In genomic region chr8:104367398-104367797, GRCm38 (mm10) we compare ENCODE assay signal across 22 mouse cellular contexts. TPM values are rescaled to one million over a fixed set of nuclear protein-coding genes. Genes with fewer than 3 reads are reported as not detected.
DNase-seq lines count a peak whose midpoint lies in the region; ATAC-seq and TF ChIP-seq lines count a peak whose summit lies in the region.
"Had no signal": no experiment of that assay in that cellular context is flagged by ENCODE, and none has a peak within 500 bp of the region (broad histone marks: within the 10 kb centered on the region; RNA-seq: fewer than 3 reads in every experiment).

No protein-coding gene starts in this region.

- no peak overlapping the region for H3K4me3 ChIP-seq in neural tube, embryonic 12.5 days
- H3K4me3 ChIP-seq in forebrain, postnatal 0 days (ENCODE audit: low read depth, low read length), result no peak overlapping the region
- H3K4me3 ChIP-seq in midbrain, embryonic 16.5 days (ENCODE audit: low read depth, low read length), result no peak overlapping the region
- H3K4me3 ChIP-seq: heart, embryonic 10.5 days; limb, embryonic 13.5 days had no signal

- H3K4me2 ChIP-seq in neural tube, embryonic 12.5 days (replicated peaks), result no peak overlapping the region
- no peak overlapping the region for H3K4me2 ChIP-seq in forebrain, postnatal 0 days (ENCODE audit: low read depth)
- H3K4me2 ChIP-seq in midbrain, embryonic 16.5 days (ENCODE audit: low read length), result no peak overlapping the region
- H3K4me2 ChIP-seq: limb, embryonic 13.5 days had no signal

- no peaks in the 10 kb centered on the region for H3K27me3 ChIP-seq in neural tube, embryonic 12.5 days (replicated peaks)
- no peaks in the 10 kb centered on the region for H3K27me3 ChIP-seq in forebrain, postnatal 0 days (ENCODE audit: insufficient read depth, low read length)
- no peaks in the 10 kb centered on the region for H3K27me3 ChIP-seq in midbrain, embryonic 16.5 days (ENCODE audit: control insufficient read depth, insufficient read depth, low read depth, low read length)
- H3K27me3 ChIP-seq: limb, embryonic 13.5 days had no signal

- ATAC-seq in neural tube, embryonic 12.5 days (ENCODE audit: low FRiP score, low read depth), result peak; percentile 67
- ATAC-seq in forebrain, postnatal 0 days, result peak; percentile 66
- no peak for ATAC-seq in midbrain, embryonic 16.5 days
- ATAC-seq in megakaryocyte, adult 5-6 weeks (ENCODE audit: poor library complexity, severe bottlenecking), result no peak

- no peaks in the 10 kb centered on the region for H3K9me3 ChIP-seq in neural tube, embryonic 12.5 days
- H3K9me3 ChIP-seq in forebrain, postnatal 0 days (ENCODE audit: low read length), result no peaks in the 10 kb centered on the region
- no peaks in the 10 kb centered on the region for H3K9me3 ChIP-seq in midbrain, embryonic 16.5 days (replicated peaks; ENCODE audit: control insufficient read depth, low read length, poor library complexity, severe bottlenecking)
- H3K9me3 ChIP-seq: heart, embryonic 10.5 days; limb, embryonic 13.5 days had no signal

- no peak for DNase-seq in neural tube, embryonic 10.5 days (ENCODE audit: extremely low spot score, low spot score)
- DNase-seq in forebrain, postnatal 0 days, result no peak
- no peak for DNase-seq in thymus, postnatal 0 days (ENCODE audit: low spot score)
- DNase-seq in heart, adult 11 months, result no peak
- DNase-seq: cerebellum, adult 11 months; cerebellum, postnatal 25 days; gastrocnemius, postnatal 36 days; heart, postnatal 10 days; kidney, adult 9 months; kidney, postnatal 36 days; lung, postnatal 10 days had no signal

- H3K4me1 ChIP-seq in neural tube, embryonic 12.5 days, result peaks cover 16% of the 10 kb centered on the region; the same call in 1 of the 2 replicates
- H3K4me1 ChIP-seq in forebrain, postnatal 0 days (ENCODE audit: insufficient read depth), result 0 out of 2 replicates have a peak, but pooled peaks cover 10% of the 10 kb centered on the region
- H3K4me1 ChIP-seq in midbrain, embryonic 16.5 days (ENCODE audit: control insufficient read depth, insufficient read depth, low read length), result peaks cover 10% of the 10 kb centered on the region

- no peaks in the 10 kb centered on the region for H3K36me3 ChIP-seq in neural tube, embryonic 12.5 days
- no peaks in the 10 kb centered on the region for H3K36me3 ChIP-seq in forebrain, postnatal 0 days (ENCODE audit: insufficient read depth)
- H3K36me3 ChIP-seq in midbrain, embryonic 16.5 days (ENCODE audit: control insufficient read depth, insufficient read depth, low read length), result no peaks in the 10 kb centered on the region

- no peak overlapping the region for H3K9ac ChIP-seq in neural tube, embryonic 12.5 days
- no peak overlapping the region for H3K9ac ChIP-seq in forebrain, postnatal 0 days
- H3K9ac ChIP-seq in midbrain, embryonic 16.5 days (ENCODE audit: low read depth, low read length), result peak overlapping the region; percentile 45; the same call in 1 of the 2 replicates
- H3K9ac ChIP-seq: limb, embryonic 13.5 days; liver, embryonic 14.5 days had no signal

- 29% methylated on average over 5 of the region's 5 CpGs for WGBS in neural tube, embryonic 12.5 days
- WGBS in forebrain, postnatal 0 days, result 12% methylated on average over 5 of the region's 5 CpGs
- 36% methylated on average over 5 of the region's 5 CpGs for WGBS in midbrain, embryonic 16.5 days

- no peak overlapping the region for H3K27ac ChIP-seq in neural tube, embryonic 12.5 days
- no peak overlapping the region for H3K27ac ChIP-seq in forebrain, postnatal 0 days (ENCODE audit: low read depth, low read length)
- H3K27ac ChIP-seq in midbrain, embryonic 16.5 days (ENCODE audit: low read length), result no peak overlapping the region
- H3K27ac ChIP-seq: heart, embryonic 10.5 days; limb, embryonic 13.5 days; liver, embryonic 14.5 days had no signal

- no peak for TF ChIP-seq CTCF in forebrain, postnatal 0 days (IDR thresholded peaks at IDR 0.05; ENCODE audit: low read depth)

RNA-seq across cellular contexts. Expression of gene Cmtm3, which starts 28.2 kb away (rescaled TPM):
- polyA plus RNA-seq in neural tube, embryonic 12.5 days (2016; fragmentation: Nextera tagmentation; extraction: Ambion mirVana), result 73.6 and 76.8 TPM in 2 replicates
- 18.4 and 22.0 TPM in 2 replicates for total RNA-seq in forebrain, postnatal 0 days (2014; rRNA removed)
- polyA plus RNA-seq in forebrain, postnatal 0 days (2015; fragmentation: Nextera tagmentation; extraction: Ambion mirVana), result 33.0 and 34.4 TPM in 2 replicates
- polyA plus RNA-seq in midbrain, embryonic 16.5 days (2015; fragmentation: Nextera tagmentation; extraction: Ambion mirVana), result 33.7 and 37.0 TPM in 2 replicates
- polyA plus RNA-seq in thymus, postnatal 0 days (2015; fragmentation: Nextera tagmentation; extraction: Ambion mirVana), result 31.5 and 32.3 TPM in 2 replicates
- 84.1 and 85.6 TPM in 2 replicates for total RNA-seq in megakaryocyte, adult 5-6 weeks (2015)
- 48.5 and 50.4 TPM in 2 replicates for total RNA-seq in megakaryocyte, adult 5-6 weeks (2017)

RNA-seq across cellular contexts. Expression of gene Cmtm4, which starts 28.2 kb away (rescaled TPM):
- 2.3 and 2.7 TPM in 2 replicates for polyA plus RNA-seq in neural tube, embryonic 12.5 days (2016; fragmentation: Nextera tagmentation; extraction: Ambion mirVana)
- total RNA-seq in forebrain, postnatal 0 days (2014; rRNA removed), result 32.9 and 35.1 TPM in 2 replicates
- polyA plus RNA-seq in forebrain, postnatal 0 days (2015; fragmentation: Nextera tagmentation; extraction: Ambion mirVana), result 2.0 and 2.3 TPM in 2 replicates
- polyA plus RNA-seq in midbrain, embryonic 16.5 days (2015; fragmentation: Nextera tagmentation; extraction: Ambion mirVana), result 2.7 TPM in 2 replicates
- polyA plus RNA-seq in thymus, postnatal 0 days (2015; fragmentation: Nextera tagmentation; extraction: Ambion mirVana), result 0.73 and 0.86 TPM in 2 replicates
- total RNA-seq in megakaryocyte, adult 5-6 weeks (2015), result 0.59 and 1.1 TPM in 2 replicates
- 1.6 and 1.7 TPM in 2 replicates for total RNA-seq in megakaryocyte, adult 5-6 weeks (2017)

RNA-seq across cellular contexts. Expression of gene Cmtm2b, which starts 45.4 kb away (rescaled TPM):
- polyA plus RNA-seq in neural tube, embryonic 12.5 days (2016; fragmentation: Nextera tagmentation; extraction: Ambion mirVana), result not detected in 2 replicates
- total RNA-seq in forebrain, postnatal 0 days (2014; rRNA removed), result 0.38 TPM in 1 of 2 replicates, not detected in the other
- polyA plus RNA-seq in forebrain, postnatal 0 days (2015; fragmentation: Nextera tagmentation; extraction: Ambion mirVana), result not detected in 2 replicates
- not detected in 2 replicates for polyA plus RNA-seq in midbrain, embryonic 16.5 days (2015; fragmentation: Nextera tagmentation; extraction: Ambion mirVana)
- polyA plus RNA-seq in thymus, postnatal 0 days (2015; fragmentation: Nextera tagmentation; extraction: Ambion mirVana), result not detected in 2 replicates
- not detected in 2 replicates for total RNA-seq in megakaryocyte, adult 5-6 weeks (2015)
- not detected in 2 replicates for total RNA-seq in megakaryocyte, adult 5-6 weeks (2017)
- total RNA-seq: gastrocnemius, postnatal 36 days; heart, postnatal 10 days; layer of hippocampus, postnatal 10 days; left cerebral cortex, postnatal 10 days; megakaryocyte-erythroid progenitor cell, adult 5-6 weeks had no signal
- polyA plus RNA-seq: heart, embryonic 10.5 days; intestine, embryonic 14.5 days; limb, embryonic 13.5 days; liver, embryonic 14.5 days had no signal

RNA-seq across cellular contexts. Expression of gene Gm11020, which starts 46.0 kb away (rescaled TPM):
- polyA plus RNA-seq in neural tube, embryonic 12.5 days (2016; fragmentation: Nextera tagmentation; extraction: Ambion mirVana), result not detected in 2 replicates
- not detected in 2 replicates for total RNA-seq in forebrain, postnatal 0 days (2014; rRNA removed)
- not detected in 2 replicates for polyA plus RNA-seq in forebrain, postnatal 0 days (2015; fragmentation: Nextera tagmentation; extraction: Ambion mirVana)
- not detected in 2 replicates for polyA plus RNA-seq in midbrain, embryonic 16.5 days (2015; fragmentation: Nextera tagmentation; extraction: Ambion mirVana)
- polyA plus RNA-seq in thymus, postnatal 0 days (2015; fragmentation: Nextera tagmentation; extraction: Ambion mirVana), result not detected in 2 replicates
- not detected in 2 replicates for total RNA-seq in megakaryocyte, adult 5-6 weeks (2015)
- total RNA-seq in megakaryocyte, adult 5-6 weeks (2017), result not detected in 2 replicates
- total RNA-seq: adrenal gland, adult 18-20 months; gastrocnemius, postnatal 36 days; heart, postnatal 10 days; layer of hippocampus, postnatal 10 days; left cerebral cortex, postnatal 10 days; megakaryocyte-erythroid progenitor cell, adult 5-6 weeks had no signal
- polyA plus RNA-seq: heart, embryonic 10.5 days; intestine, embryonic 14.5 days; limb, embryonic 13.5 days; liver, embryonic 14.5 days had no signal

RNA-seq across cellular contexts. Expression of gene Cmtm1, which starts 57.5 kb away (rescaled TPM):
- polyA plus RNA-seq in neural tube, embryonic 12.5 days (2016; fragmentation: Nextera tagmentation; extraction: Ambion mirVana), result not detected in 2 replicates
- total RNA-seq in forebrain, postnatal 0 days (2014; rRNA removed), result 0.62 TPM in 1 of 2 replicates, not detected in the other
- not detected in 2 replicates for polyA plus RNA-seq in forebrain, postnatal 0 days (2015; fragmentation: Nextera tagmentation; extraction: Ambion mirVana)
- not detected in 2 replicates for polyA plus RNA-seq in midbrain, embryonic 16.5 days (2015; fragmentation: Nextera tagmentation; extraction: Ambion mirVana)
- not detected in 2 replicates for polyA plus RNA-seq in thymus, postnatal 0 days (2015; fragmentation: Nextera tagmentation; extraction: Ambion mirVana)
- total RNA-seq in megakaryocyte, adult 5-6 weeks (2015), result not detected in 2 replicates
- total RNA-seq in megakaryocyte, adult 5-6 weeks (2017), result not detected in 2 replicates
- total RNA-seq: gastrocnemius, postnatal 36 days; heart, postnatal 10 days; layer of hippocampus, postnatal 10 days; left cerebral cortex, postnatal 10 days; megakaryocyte-erythroid progenitor cell, adult 5-6 weeks had no signal
- polyA plus RNA-seq: heart, embryonic 10.5 days; intestine, embryonic 14.5 days; limb, embryonic 13.5 days; liver, embryonic 14.5 days had no signal

Comparison
In these comparisons a context has a peak if more than half of its experiments do, and no peak if none do; other contexts are left out.
1. ATAC-seq: peak in neural tube, embryonic 12.5 days (single experiment) and forebrain, postnatal 0 days (single experiment); none in midbrain, embryonic 16.5 days (single experiment) and megakaryocyte, adult 5-6 weeks (single experiment).